Mouse (Mus musculus): Measurements from ENCODE around the gene Pdzrn3. TPM values are rescaled to one million over a fixed set of nuclear protein-coding genes. Genes with fewer than 3 reads are reported as not detected.

The Pdzrn3 gene
- polyA plus RNA-seq, 1 experiment from 2014 or later = 8.8 TPM

GRCm38 (mm10) chr6:101198943-101199298 is 178.8 kb downstream of the Pdzrn3 start:
- H3K9ac ChIP-seq (ENCODE audit: low read length) = peak overlapping the region; percentile 44
- H3K4me1 ChIP-seq (ENCODE audit: control insufficient read depth, insufficient read depth, low read length) = peaks cover 23% of the 10 kb centered on the region
- H3K27ac ChIP-seq (ENCODE audit: low read depth, low read length) = peak overlapping the region; percentile 58

GRCm38 (mm10) chr6:101198284-101198942 is 179.3 kb downstream of the Pdzrn3 start:
- no peaks in the 10 kb centered on the region for H3K27me3 ChIP-seq (ENCODE audit: control insufficient read depth, insufficient read depth, low read length)
- peak overlapping the region; percentile 44 for H3K9ac ChIP-seq (ENCODE audit: low read length)
- peak overlapping the region; percentile 58 for H3K27ac ChIP-seq (ENCODE audit: low read depth, low read length)
- H3K4me3 ChIP-seq (ENCODE audit: low read depth, low read length) = peak overlapping the region; percentile 31
- peak overlapping the region; percentile 78 for H3K4me2 ChIP-seq
- H3K36me3 ChIP-seq (ENCODE audit: control insufficient read depth, insufficient read depth, low read length) = no peaks in the 10 kb centered on the region
- WGBS = 3% methylated on average over 24 of the region's 24 CpGs
- ATAC-seq (ENCODE audit: low FRiP score) (peak; percentile 89), DNase-seq (ENCODE audit: low spot score, missing footprints) (peak; percentile 93)
- H3K9me3 ChIP-seq (ENCODE audit: control insufficient read depth, low read length) = no peaks in the 10 kb centered on the region
- H3K4me1 ChIP-seq (ENCODE audit: control insufficient read depth, insufficient read depth, low read length) = peaks cover 23% of the 10 kb centered on the region

More at GRCm38 (mm10) chr6:101198943-101199298, 178.8 kb downstream of the Pdzrn3 start:
- DNase-seq (ENCODE audit: low spot score, missing footprints) (peak; percentile 92), ATAC-seq (ENCODE audit: low FRiP score) (peak; percentile 70)
- Histone ChIP-seq H3K4me2 (peak overlapping the region; percentile 78), H3K36me3 (ENCODE audit: control insufficient read depth, insufficient read depth, low read length) (no peaks in the 10 kb centered on the region), H3K27me3 (ENCODE audit: control insufficient read depth, insufficient read depth, low read length) (no peaks in the 10 kb centered on the region), H3K4me3 (ENCODE audit: low read depth, low read length) (peak overlapping the region; percentile 31), H3K9me3 (ENCODE audit: control insufficient read depth, low read length) (no peaks in the 10 kb centered on the region)
- 12% methylated on average over 8 of the region's 8 CpGs for WGBS

- H3K4me3 ChIP-seq (ENCODE audit: low read depth, low read length) = no peak overlapping the region
- no peak for ATAC-seq (ENCODE audit: low FRiP score)
- 13% methylated on average over 5 of the region's 5 CpGs for WGBS
Observed at GRCm38 (mm10) chr6:101197642-101198041, 180.1 kb downstream of the Pdzrn3 start.

GRCm38 (mm10) chr6:101195891-101196290 is 181.8 kb downstream of the Pdzrn3 start:
- Histone ChIP-seq H3K27me3 (ENCODE audit: control insufficient read depth, insufficient read depth, low read length) (no peaks in the 10 kb centered on the region), H3K9me3 (ENCODE audit: control insufficient read depth, low read length) (no peaks in the 10 kb centered on the region), H3K4me1 (ENCODE audit: control insufficient read depth, insufficient read depth, low read length) (peaks cover 23% of the 10 kb centered on the region), H3K9ac (ENCODE audit: low read length) (no peak overlapping the region), H3K4me3 (ENCODE audit: low read depth, low read length) (no peak overlapping the region), H3K27ac (ENCODE audit: low read depth, low read length) (no peak overlapping the region), H3K36me3 (ENCODE audit: control insufficient read depth, insufficient read depth, low read length) (no peaks in the 10 kb centered on the region), H3K4me2 (no peak overlapping the region)
- DNase-seq (ENCODE audit: low spot score, missing footprints) = no peak
- no peak for ATAC-seq (ENCODE audit: low FRiP score)
- WGBS = 75% methylated on average over 5 of the region's 5 CpGs

More at GRCm38 (mm10) chr6:101197642-101198041, 180.1 kb downstream of the Pdzrn3 start:
- H3K9ac ChIP-seq (ENCODE audit: low read length) = no peak overlapping the region
- H3K36me3 ChIP-seq (ENCODE audit: control insufficient read depth, insufficient read depth, low read length) = no peaks in the 10 kb centered on the region
- H3K27ac ChIP-seq (ENCODE audit: low read depth, low read length) = no peak overlapping the region; the same call in 1 of the 2 replicates
- peaks cover 23% of the 10 kb centered on the region for H3K4me1 ChIP-seq (ENCODE audit: control insufficient read depth, insufficient read depth, low read length)
- peak; percentile 96 for DNase-seq (ENCODE audit: low spot score, missing footprints)
- no peaks in the 10 kb centered on the region for H3K27me3 ChIP-seq (ENCODE audit: control insufficient read depth, insufficient read depth, low read length)
- no peaks in the 10 kb centered on the region for H3K9me3 ChIP-seq (ENCODE audit: control insufficient read depth, low read length)
- peak overlapping the region; percentile 78; the same call in 1 of the 2 replicates for H3K4me2 ChIP-seq

- H3K27me3 ChIP-seq (ENCODE audit: control insufficient read depth, insufficient read depth, low read length) = no peaks in the 10 kb centered on the region
- ATAC-seq (ENCODE audit: low FRiP score) (no peak), DNase-seq (ENCODE audit: low spot score, missing footprints) (peak; percentile 67)
- WGBS = 63% methylated on average over 8 of the region's 8 CpGs
- H3K9ac ChIP-seq (ENCODE audit: low read length) = no peak overlapping the region
- no peak overlapping the region for H3K27ac ChIP-seq (ENCODE audit: low read depth, low read length)
- H3K36me3 ChIP-seq (ENCODE audit: control insufficient read depth, insufficient read depth, low read length) = no peaks in the 10 kb centered on the region
- no peaks in the 10 kb centered on the region for H3K9me3 ChIP-seq (ENCODE audit: control insufficient read depth, low read length)
- peaks cover 20% of the 10 kb centered on the region for H3K4me1 ChIP-seq (ENCODE audit: control insufficient read depth, insufficient read depth, low read length)
- no peak overlapping the region for H3K4me3 ChIP-seq (ENCODE audit: low read depth, low read length)
- H3K4me2 ChIP-seq = no peak overlapping the region
Observed at GRCm38 (mm10) chr6:101194386-101194925, 183.2 kb downstream of the Pdzrn3 start.

GRCm38 (mm10) chr6:101191576-101191975 is 186.1 kb downstream of the Pdzrn3 start:
- no peaks in the 10 kb centered on the region for H3K27me3 ChIP-seq (ENCODE audit: control insufficient read depth, insufficient read depth, low read length)
- peaks cover 6% of the 10 kb centered on the region for H3K4me1 ChIP-seq (ENCODE audit: control insufficient read depth, insufficient read depth, low read length)
- ATAC-seq (ENCODE audit: low FRiP score) = no peak
- no peak overlapping the region for H3K9ac ChIP-seq (ENCODE audit: low read length)
- H3K4me2 ChIP-seq = no peak overlapping the region
- no peak overlapping the region for H3K27ac ChIP-seq (ENCODE audit: low read depth, low read length)
- 95% methylated on average over 5 of the region's 5 CpGs for WGBS
- H3K4me3 ChIP-seq (ENCODE audit: low read depth, low read length) = no peak overlapping the region
- no peak for DNase-seq (ENCODE audit: low spot score, missing footprints)
- no peaks in the 10 kb centered on the region for H3K9me3 ChIP-seq (ENCODE audit: control insufficient read depth, low read length)
- no peaks in the 10 kb centered on the region for H3K36me3 ChIP-seq (ENCODE audit: control insufficient read depth, insufficient read depth, low read length)

- Histone ChIP-seq H3K4me2 (no peak overlapping the region), H3K4me3 (ENCODE audit: low read depth, low read length) (no peak overlapping the region), H3K4me1 (ENCODE audit: control insufficient read depth, insufficient read depth, low read length) (no peaks in the 10 kb centered on the region), H3K9ac (ENCODE audit: low read length) (no peak overlapping the region), H3K36me3 (ENCODE audit: control insufficient read depth, insufficient read depth, low read length) (no peaks in the 10 kb centered on the region), H3K27me3 (ENCODE audit: control insufficient read depth, insufficient read depth, low read length) (no peaks in the 10 kb centered on the region), H3K27ac (ENCODE audit: low read depth, low read length) (no peak overlapping the region), H3K9me3 (ENCODE audit: control insufficient read depth, low read length) (no peaks in the 10 kb centered on the region)
- ATAC-seq (ENCODE audit: low FRiP score) (no peak), DNase-seq (ENCODE audit: low spot score, missing footprints) (no peak)
- 71% methylated on average over 6 of the region's 6 CpGs for WGBS
Observed at GRCm38 (mm10) chr6:101187322-101187721, 190.4 kb downstream of the Pdzrn3 start.

GRCm38 (mm10) chr6:101186887-101187286 is 190.8 kb downstream of the Pdzrn3 start:
- Histone ChIP-seq H3K36me3 (ENCODE audit: control insufficient read depth, insufficient read depth, low read length) (no peaks in the 10 kb centered on the region), H3K27me3 (ENCODE audit: control insufficient read depth, insufficient read depth, low read length) (no peaks in the 10 kb centered on the region), H3K4me3 (ENCODE audit: low read depth, low read length) (no peak overlapping the region), H3K4me2 (no peak overlapping the region), H3K9me3 (ENCODE audit: control insufficient read depth, low read length) (no peaks in the 10 kb centered on the region), H3K9ac (ENCODE audit: low read length) (no peak overlapping the region), H3K4me1 (ENCODE audit: control insufficient read depth, insufficient read depth, low read length) (no peaks in the 10 kb centered on the region), H3K27ac (ENCODE audit: low read depth, low read length) (no peak overlapping the region)
- DNase-seq (ENCODE audit: low spot score, missing footprints) (no peak), ATAC-seq (ENCODE audit: low FRiP score) (no peak)
- 87% methylated on average over 3 of the region's 3 CpGs for WGBS

GRCm38 (mm10) chr6:101184103-101184785 is 193.5 kb downstream of the Pdzrn3 start:
- ATAC-seq (ENCODE audit: low FRiP score) = no peak
- no peak for DNase-seq (ENCODE audit: low spot score, missing footprints)
- H3K27ac ChIP-seq (ENCODE audit: low read depth, low read length) = no peak overlapping the region
- no peaks in the 10 kb centered on the region for H3K9me3 ChIP-seq (ENCODE audit: control insufficient read depth, low read length)
- no peak overlapping the region for H3K4me3 ChIP-seq (ENCODE audit: low read depth, low read length)
- H3K4me2 ChIP-seq = no peak overlapping the region
- H3K9ac ChIP-seq (ENCODE audit: low read length) = no peak overlapping the region
- H3K4me1 ChIP-seq (ENCODE audit: control insufficient read depth, insufficient read depth, low read length) = no peaks in the 10 kb centered on the region
- H3K27me3 ChIP-seq (ENCODE audit: control insufficient read depth, insufficient read depth, low read length) = no peaks in the 10 kb centered on the region
- H3K36me3 ChIP-seq (ENCODE audit: control insufficient read depth, insufficient read depth, low read length) = no peaks in the 10 kb centered on the region
- WGBS = 69% methylated on average over 10 of the region's 10 CpGs
